In genomic region chr17:66688179-66688578, GRCm38 (mm10) we compare ENCODE assay signal across 29 mouse cellular contexts.
DNase-seq lines count a peak whose midpoint lies in the region; ATAC-seq lines count a peak whose summit lies in the region.
"Had no signal": no experiment of that assay in that cellular context is flagged by ENCODE, and none has a peak within 500 bp of the region (broad histone marks: within the 10 kb centered on the region; RNA-seq: fewer than 3 reads in every experiment).

No protein-coding gene starts in this region.

- no peak overlapping the region for H3K4me3 ChIP-seq in forebrain, embryonic 13.5 days
- H3K4me3 ChIP-seq in forebrain, embryonic 12.5 days (replicated peaks): no peak overlapping the region
- no peak overlapping the region for H3K4me3 ChIP-seq in hindbrain, embryonic 13.5 days
- H3K4me3 ChIP-seq in hindbrain, embryonic 11.5 days (ENCODE audit: low read depth, low read length): no peak overlapping the region
- H3K4me3 ChIP-seq: embryonic facial prominence, embryonic 12.5 days; limb, embryonic 12.5 days; liver, embryonic 15.5 days; midbrain, embryonic 10.5 days; myocyte; neural tube, embryonic 12.5 days had no signal

- no peak for ATAC-seq in forebrain, embryonic 13.5 days
- no peak for ATAC-seq in forebrain, embryonic 12.5 days (ENCODE audit: low FRiP score)
- no peak for ATAC-seq in hindbrain, embryonic 13.5 days (ENCODE audit: low FRiP score)
- ATAC-seq in hindbrain, embryonic 11.5 days (ENCODE audit: low FRiP score): no peak
- ATAC-seq: activated CD4-positive, CD25-positive, alpha-beta regulatory T cell, adult 4 months; intestine, embryonic 16.5 days had no signal

- no peaks in the 10 kb centered on the region for H3K9me3 ChIP-seq in forebrain, embryonic 13.5 days (replicated peaks)
- no peaks in the 10 kb centered on the region for H3K9me3 ChIP-seq in forebrain, embryonic 12.5 days
- no peaks in the 10 kb centered on the region for H3K9me3 ChIP-seq in hindbrain, embryonic 13.5 days
- no peaks in the 10 kb centered on the region for H3K9me3 ChIP-seq in hindbrain, embryonic 11.5 days (ENCODE audit: control insufficient read depth, low read length)
- H3K9me3 ChIP-seq: embryonic facial prominence, embryonic 12.5 days; limb, embryonic 12.5 days; liver, embryonic 15.5 days; midbrain, embryonic 10.5 days; neural tube, embryonic 12.5 days had no signal

- no peak overlapping the region for H3K9ac ChIP-seq in forebrain, embryonic 13.5 days
- no peak overlapping the region for H3K9ac ChIP-seq in forebrain, embryonic 12.5 days
- H3K9ac ChIP-seq in hindbrain, embryonic 13.5 days: no peak overlapping the region
- no peak overlapping the region for H3K9ac ChIP-seq in hindbrain, embryonic 11.5 days (ENCODE audit: low read depth, low read length)
- H3K9ac ChIP-seq: embryonic facial prominence, embryonic 12.5 days; limb, embryonic 12.5 days; liver, embryonic 15.5 days; lung, embryonic 14.5 days; neural tube, embryonic 12.5 days had no signal

- no peaks in the 10 kb centered on the region; the same call in 1 of the 2 replicates for H3K27me3 ChIP-seq in forebrain, embryonic 13.5 days
- no peaks in the 10 kb centered on the region; the same call in 1 of the 2 replicates for H3K27me3 ChIP-seq in forebrain, embryonic 12.5 days
- 0 out of 2 replicates have a peak, but pooled peaks cover 2% of the 10 kb centered on the region for H3K27me3 ChIP-seq in hindbrain, embryonic 13.5 days
- H3K27me3 ChIP-seq in hindbrain, embryonic 11.5 days (ENCODE audit: control insufficient read depth, insufficient read depth, low read length): no peaks in the 10 kb centered on the region
- H3K27me3 ChIP-seq: CH12.LX; embryonic facial prominence, embryonic 12.5 days; liver, embryonic 15.5 days; neural tube, embryonic 12.5 days had no signal

- WGBS in forebrain, embryonic 13.5 days: 88% methylated on average over 9 of the region's 9 CpGs
- 95% methylated on average over 9 of the region's 9 CpGs for WGBS in forebrain, embryonic 12.5 days
- 92% methylated on average over 9 of the region's 9 CpGs for WGBS in hindbrain, embryonic 13.5 days
- 91% methylated on average over 9 of the region's 9 CpGs for WGBS in hindbrain, embryonic 11.5 days

- peak overlapping the region; percentile 73; the same call in 1 of the 2 replicates for H3K27ac ChIP-seq in forebrain, embryonic 13.5 days
- no peak overlapping the region for H3K27ac ChIP-seq in forebrain, embryonic 12.5 days
- peak overlapping the region; percentile 79; the same call in 1 of the 2 replicates for H3K27ac ChIP-seq in hindbrain, embryonic 13.5 days
- no peak overlapping the region for H3K27ac ChIP-seq in hindbrain, embryonic 11.5 days (ENCODE audit: low read depth, low read length)
- H3K27ac ChIP-seq: embryonic facial prominence, embryonic 12.5 days; limb, embryonic 12.5 days; liver, embryonic 15.5 days; midbrain, embryonic 10.5 days; neural tube, embryonic 12.5 days had no signal

- no peak for DNase-seq in hindbrain, embryonic 11.5 days (ENCODE audit: low spot score)
- DNase-seq in right cerebral cortex, adult 18-20 months: peak; percentile 23
- DNase-seq in right cerebral cortex, postnatal 25 days: no peak
- DNase-seq in telencephalon, adult 2 months (ENCODE audit: low read depth, low spot score): peak; percentile 36
- no peak for DNase-seq in lung, postnatal 36 days
- DNase-seq: adrenal gland, adult 2 months; adrenal gland, postnatal 36 days; cerebellum, adult 11 months; cerebellum, adult 9-10 months; cerebellum, postnatal 36 days; gastrocnemius, postnatal 14 days; heart, postnatal 14 days; kidney, adult 8-10 months; kidney, postnatal 10 days; lung, embryonic 14.5 days; lung, postnatal 14 days; retina, postnatal 1 day had no signal

- no peak overlapping the region for H3K4me2 ChIP-seq in forebrain, embryonic 13.5 days
- H3K4me2 ChIP-seq in forebrain, embryonic 12.5 days: no peak overlapping the region
- no peak overlapping the region for H3K4me2 ChIP-seq in hindbrain, embryonic 13.5 days
- no peak overlapping the region for H3K4me2 ChIP-seq in hindbrain, embryonic 11.5 days (replicated peaks; ENCODE audit: low read depth, low read length)
- H3K4me2 ChIP-seq: embryonic facial prominence, embryonic 12.5 days; limb, embryonic 12.5 days; liver, embryonic 15.5 days; lung, embryonic 14.5 days; neural tube, embryonic 12.5 days had no signal

- H3K36me3 ChIP-seq in forebrain, embryonic 13.5 days (ENCODE audit: poor library complexity, severe bottlenecking): no peaks in the 10 kb centered on the region
- no peaks in the 10 kb centered on the region for H3K36me3 ChIP-seq in forebrain, embryonic 12.5 days (replicated peaks)
- peaks cover 7% of the 10 kb centered on the region for H3K36me3 ChIP-seq in hindbrain, embryonic 13.5 days
- no peaks in the 10 kb centered on the region for H3K36me3 ChIP-seq in hindbrain, embryonic 11.5 days (ENCODE audit: control insufficient read depth, insufficient read depth, low read length)
- H3K36me3 ChIP-seq: embryonic facial prominence, embryonic 12.5 days; limb, embryonic 12.5 days; liver, embryonic 15.5 days; midbrain, embryonic 10.5 days; neural tube, embryonic 12.5 days had no signal

- peaks cover 26% of the 10 kb centered on the region for H3K4me1 ChIP-seq in forebrain, embryonic 13.5 days
- peaks cover 7% of the 10 kb centered on the region for H3K4me1 ChIP-seq in forebrain, embryonic 12.5 days
- H3K4me1 ChIP-seq in hindbrain, embryonic 13.5 days (replicated peaks): peaks cover 15% of the 10 kb centered on the region; the same call in 1 of the 2 replicates
- H3K4me1 ChIP-seq in hindbrain, embryonic 11.5 days (replicated peaks; ENCODE audit: control insufficient read depth, insufficient read depth, low read length): no peaks in the 10 kb centered on the region
- H3K4me1 ChIP-seq: embryonic facial prominence, embryonic 12.5 days; liver, embryonic 15.5 days had no signal

Comparison
In these comparisons a context has a peak if more than half of its experiments do, and no peak if none do; other contexts are left out.
1. H3K27ac ChIP-seq: peak in forebrain, embryonic 13.5 days (single experiment) and hindbrain, embryonic 13.5 days (single experiment); none in forebrain, embryonic 12.5 days (single experiment) and hindbrain, embryonic 11.5 days (single experiment).
2. DNase-seq: peak in right cerebral cortex, adult 18-20 months (single experiment) and telencephalon, adult 2 months (single experiment); none in hindbrain, embryonic 11.5 days (single experiment), right cerebral cortex, postnatal 25 days (single experiment) and lung, postnatal 36 days (single experiment).